Mouse (Mus musculus) midbrain, embryonic 10.5 days (tissue): ENCODE data around the gene Ankrd36. TPM values are rescaled to one million over a fixed set of nuclear protein-coding genes. Genes with fewer than 3 reads are reported as not detected.

Experiments used
- DNase-seq: peaks from one replicate; pipeline ENCODE4 v3.0.0-alpha.2; 2017; ENCODE audit warnings: low spot score
- H3K27ac ChIP-seq: fragments of 300-500 bp; sonication (generic); replicated peaks from 2 replicates; pipeline ENCODE4 v1.5.1; 2016; ENCODE audit warnings: mild to moderate bottlenecking
- H3K27me3 ChIP-seq: fragments of 300-500 bp; sonication (generic); 2 replicates; pipeline ENCODE4 v1.6.1; 2016; ENCODE audit warnings: low read depth, mild to moderate bottlenecking; ENCODE audit not compliant: poor library complexity, severe bottlenecking
- H3K36me3 ChIP-seq: fragments of 300-500 bp; sonication (generic); 2 replicates; pipeline ENCODE4 v1.6.1; 2016; ENCODE audit warnings: mild to moderate bottlenecking, moderate library complexity
- H3K4me1 ChIP-seq: fragments of 300-500 bp; sonication (generic); 2 replicates; pipeline ENCODE4 v1.6.1; 2016
- H3K4me3 ChIP-seq: fragments of 300-500 bp; sonication (generic); 2 replicates; pipeline ENCODE4 v1.5.1; 2016; ENCODE audit warnings: mild to moderate bottlenecking, moderate library complexity
- H3K9me3 ChIP-seq: fragments of 300-500 bp; sonication (generic); replicated peaks from 2 replicates; pipeline ENCODE4 v1.6.1; 2016; ENCODE audit warnings: mild to moderate bottlenecking
- WGBS: fragments of 180-500 bp; shearing (Covaris S2); methylation state at CpG from one replicate; pipeline ENCODE4 v1.1.7; 2016; 5-methylcytosine and 5-hydroxymethylcytosine counted together
- polyA plus RNA-seq: library from polyadenylated mRNA; unstranded; fragments of >200 nt; fragmentation: Nextera tagmentation; extraction: Ambion mirVana; gene quantifications from 2 replicates; pipeline ENCODE4 v1.2.1, GENCODE M21; 2016

The Ankrd36 gene
- polyA plus RNA-seq: 0.11 TPM in 1 of 2 replicates, not detected in the other

GRCm38 (mm10) chr11:5569474-5569873, at the start of gene Ankrd36:
Gene Ankrd36 (plus strand): TSS chr11:5569684.
- 84% methylated on average over 12 of the region's 12 CpGs for whole genome bisulfite sequencing
- H3K4me3 ChIP-seq: no peak within 1 kb of the TSS
- H3K9me3 ChIP-seq: no peaks in the 10 kb centered on the region
- no peaks in the 10 kb centered on the region for H3K36me3 ChIP-seq
- DNase-seq: no peak
- no peak within 1 kb of the TSS for H3K27ac ChIP-seq
- H3K27me3 ChIP-seq: no peaks in the 10 kb centered on the region
- 0 out of 2 replicates have a peak, but pooled peaks cover 2% of the 10 kb centered on the region for H3K4me1 ChIP-seq

GRCm38 (mm10) chr11:5520412-5521265, 48.8 kb upstream of the Ankrd36 start, which contains the start of gene Xbp1:
Gene Xbp1 (plus strand): TSS chr11:5520659.
- under 1% methylated on average over 72 of the region's 72 CpGs for WGBS
- peak within 1 kb of the TSS; percentile 99 for H3K4me3 ChIP-seq
- H3K4me1 ChIP-seq: peaks cover 30% of the 10 kb centered on the region
- H3K36me3 ChIP-seq: peaks cover 34% of the 10 kb centered on the region
- peak within 1 kb of the TSS; percentile 98 for H3K27ac ChIP-seq
- H3K27me3 ChIP-seq: no peaks in the 10 kb centered on the region
- peak; percentile 98 for DNase-seq
- H3K9me3 ChIP-seq: no peaks in the 10 kb centered on the region

DNA sequence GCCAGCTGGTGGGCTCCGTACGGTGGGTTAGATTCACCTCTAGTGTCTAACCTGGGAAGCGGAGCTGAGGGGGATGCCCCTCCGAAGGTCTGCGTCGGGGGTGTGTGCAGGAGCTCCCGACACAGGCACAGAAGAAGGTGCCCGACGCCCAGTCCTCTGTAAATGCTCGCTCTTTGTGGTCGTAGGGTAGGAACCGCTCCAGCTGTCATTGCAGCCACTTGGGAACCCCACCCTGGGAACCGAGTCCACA, 48.3 kb upstream of the Ankrd36 start:
- DNase-seq: no peak
- 0% methylated on average over 13 of the region's 13 CpGs for WGBS

DNA sequence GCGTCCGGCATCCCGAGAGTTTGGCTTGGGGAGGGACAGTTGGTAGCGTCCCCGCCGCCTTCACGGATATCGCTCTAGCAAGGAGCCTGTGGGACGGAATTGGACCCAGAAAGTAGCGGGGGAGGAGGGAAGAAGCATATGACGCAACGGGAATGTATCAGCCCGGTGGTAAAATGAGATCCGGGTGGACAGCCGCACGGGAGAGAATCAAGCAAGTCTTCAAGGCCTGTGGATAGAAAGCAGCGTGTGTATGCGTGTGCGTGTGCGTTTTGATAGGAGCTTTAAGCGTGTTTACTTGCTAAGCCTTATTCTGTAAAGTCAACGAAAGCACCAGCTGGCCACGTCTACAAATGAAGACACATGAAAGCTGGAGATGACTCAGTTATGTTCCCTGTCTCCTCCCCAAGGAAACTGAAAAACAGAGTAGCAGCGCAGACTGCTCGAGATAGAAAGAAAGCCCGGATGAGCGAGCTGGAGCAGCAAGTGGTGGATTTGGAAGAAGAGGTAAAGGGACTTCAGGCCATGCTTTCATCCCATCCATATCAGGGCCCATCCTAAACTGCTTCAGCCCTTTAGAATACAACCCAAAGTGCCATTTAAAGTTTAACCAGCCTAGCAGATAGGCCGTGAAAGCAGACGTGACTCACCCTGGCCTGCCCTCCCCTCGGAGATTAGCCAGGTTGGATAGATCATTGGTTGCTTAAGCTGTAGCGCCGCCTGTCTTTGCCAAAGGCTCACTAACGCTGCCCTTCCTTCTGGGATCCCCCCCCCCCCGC, 47.8 kb upstream of the Ankrd36 start:
- DNase-seq: peak; percentile 66
- WGBS: under 1% methylated on average over 34 of the region's 34 CpGs
- H3K4me3 ChIP-seq: peak overlapping the region; percentile 99

More for the DNA sequence above, 48.3 kb upstream of the Ankrd36 start:
- H3K27me3 ChIP-seq: no peaks in the 10 kb centered on the region
- peak overlapping the region; percentile 98 for H3K27ac ChIP-seq
- H3K36me3 ChIP-seq: peaks cover 40% of the 10 kb centered on the region
- peak overlapping the region; percentile 99 for H3K4me3 ChIP-seq
- no peaks in the 10 kb centered on the region for H3K9me3 ChIP-seq
- peaks cover 30% of the 10 kb centered on the region for H3K4me1 ChIP-seq

GRCm38 (mm10) chr11:5522798-5523415, 46.6 kb upstream of the Ankrd36 start:
- 92% methylated on average over 11 of the region's 11 CpGs for WGBS
- Histone ChIP-seq H3K4me3 (no peak overlapping the region), H3K36me3 (peaks cover 57% of the 10 kb centered on the region), H3K9me3 (no peaks in the 10 kb centered on the region), H3K4me1 (peaks cover 30% of the 10 kb centered on the region), H3K27ac (no peak overlapping the region), H3K27me3 (no peaks in the 10 kb centered on the region)
- no peak for DNase-seq

More for the DNA sequence above, 47.8 kb upstream of the Ankrd36 start:
- Histone ChIP-seq H3K9me3 (no peaks in the 10 kb centered on the region), H3K27ac (peak overlapping the region; percentile 98), H3K4me1 (peaks cover 30% of the 10 kb centered on the region), H3K27me3 (no peaks in the 10 kb centered on the region), H3K36me3 (peaks cover 45% of the 10 kb centered on the region)

DNA sequence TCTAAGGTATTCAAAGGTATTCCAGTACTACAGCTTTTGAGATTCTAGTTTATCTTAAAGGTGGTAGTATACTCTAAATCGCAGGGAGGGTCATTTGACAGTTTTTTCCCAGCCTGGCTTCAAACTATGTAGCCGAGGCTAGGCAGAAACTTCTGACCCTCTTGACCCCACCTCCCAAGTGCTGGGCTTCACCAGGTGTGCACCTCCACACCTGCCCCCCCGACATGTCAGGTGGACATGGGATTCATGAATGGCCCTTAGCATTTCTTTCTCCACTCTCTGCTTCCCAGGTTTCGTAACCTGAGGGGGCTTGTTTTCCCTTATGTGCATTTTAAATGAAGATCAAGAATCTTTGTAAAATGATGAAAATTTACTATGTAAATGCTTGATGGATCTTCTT, 44.1 kb upstream of the Ankrd36 start:
- peaks cover 82% of the 10 kb centered on the region for H3K36me3 ChIP-seq
- 91% methylated on average over 4 of the region's 4 CpGs for WGBS
- DNase-seq: no peak
- H3K4me1 ChIP-seq: peaks cover 22% of the 10 kb centered on the region
- no peaks in the 10 kb centered on the region for H3K27me3 ChIP-seq
- H3K9me3 ChIP-seq: no peaks in the 10 kb centered on the region
- no peak overlapping the region for H3K27ac ChIP-seq
- no peak overlapping the region for H3K4me3 ChIP-seq

- H3K4me1 ChIP-seq: peaks cover 16% of the 10 kb centered on the region
- no peaks in the 10 kb centered on the region for H3K9me3 ChIP-seq
- H3K36me3 ChIP-seq: peaks cover 96% of the 10 kb centered on the region
- no peak for DNase-seq
- H3K4me3 ChIP-seq: no peak overlapping the region
- no peak overlapping the region for H3K27ac ChIP-seq
- 93% methylated on average over 7 of the region's 7 CpGs for WGBS
- no peaks in the 10 kb centered on the region for H3K27me3 ChIP-seq
Measured at GRCm38 (mm10) chr11:5526573-5527439, 42.7 kb upstream of the Ankrd36 start.

DNA sequence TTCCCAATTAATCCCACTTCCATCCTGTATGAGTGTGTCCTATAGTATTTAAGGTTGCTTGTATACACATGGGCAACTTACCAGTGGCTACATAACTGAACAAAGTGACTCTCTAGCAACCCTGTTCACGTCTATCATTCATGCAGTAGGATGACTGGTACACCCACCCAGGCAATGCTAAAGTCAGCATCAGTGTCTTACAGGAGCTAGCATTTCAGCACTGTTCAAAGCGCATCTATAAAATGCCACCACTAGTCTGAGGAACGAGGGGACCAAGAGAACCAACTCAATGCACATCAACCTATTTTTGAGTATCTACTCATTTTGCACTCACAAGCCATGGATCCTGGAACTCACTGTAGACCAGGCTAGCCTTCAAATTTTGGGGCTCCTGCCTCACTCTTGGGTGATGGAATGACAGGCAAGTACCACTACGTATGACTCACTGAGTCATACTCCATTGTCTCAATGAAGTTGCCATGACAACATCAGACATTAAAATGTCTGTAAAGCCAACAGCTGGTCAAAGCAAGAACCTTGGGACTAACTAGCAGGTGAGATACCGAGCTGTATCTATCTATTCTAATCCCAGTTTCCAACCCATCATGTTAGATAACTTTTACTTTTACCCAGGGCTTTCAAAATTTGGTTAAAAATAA, 41.5 kb upstream of the Ankrd36 start:
- peaks cover 100% of the 10 kb centered on the region for H3K36me3 ChIP-seq

DNA sequence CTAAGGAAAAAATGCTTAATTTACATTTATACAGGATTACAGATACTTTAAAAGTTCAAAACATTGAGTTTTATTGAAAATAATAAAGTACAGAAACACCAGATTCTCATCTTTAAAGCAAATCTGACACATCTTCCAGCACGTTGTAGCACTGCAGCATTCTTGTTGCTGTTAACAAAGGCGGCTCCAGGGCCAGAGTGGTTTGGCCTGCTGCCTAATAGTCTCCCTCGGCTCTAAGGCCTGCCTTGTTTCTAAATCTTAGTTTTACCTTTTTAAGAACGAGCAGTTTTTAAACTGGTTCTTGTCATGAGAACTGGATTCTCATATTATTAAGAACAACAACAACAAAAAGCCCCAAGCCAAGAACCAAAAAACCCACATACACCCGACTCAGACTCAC, 40.6 kb upstream of the Ankrd36 start:
- Histone ChIP-seq H3K27me3 (no peaks in the 10 kb centered on the region), H3K4me1 (no peaks in the 10 kb centered on the region), H3K9me3 (no peaks in the 10 kb centered on the region), H3K4me3 (no peak overlapping the region), H3K27ac (no peak overlapping the region), H3K36me3 (peaks cover 100% of the 10 kb centered on the region)
- 88% methylated on average over 5 of the region's 5 CpGs for WGBS
- DNase-seq: no peak

More for the DNA sequence above, 41.5 kb upstream of the Ankrd36 start:
- no peak overlapping the region for H3K4me3 ChIP-seq
- no peak overlapping the region for H3K27ac ChIP-seq
- WGBS: 85% methylated on average over 5 of the region's 5 CpGs
- H3K4me1 ChIP-seq: peaks cover 4% of the 10 kb centered on the region
- no peaks in the 10 kb centered on the region for H3K9me3 ChIP-seq
- no peaks in the 10 kb centered on the region for H3K27me3 ChIP-seq
- no peak for DNase-seq

DNA sequence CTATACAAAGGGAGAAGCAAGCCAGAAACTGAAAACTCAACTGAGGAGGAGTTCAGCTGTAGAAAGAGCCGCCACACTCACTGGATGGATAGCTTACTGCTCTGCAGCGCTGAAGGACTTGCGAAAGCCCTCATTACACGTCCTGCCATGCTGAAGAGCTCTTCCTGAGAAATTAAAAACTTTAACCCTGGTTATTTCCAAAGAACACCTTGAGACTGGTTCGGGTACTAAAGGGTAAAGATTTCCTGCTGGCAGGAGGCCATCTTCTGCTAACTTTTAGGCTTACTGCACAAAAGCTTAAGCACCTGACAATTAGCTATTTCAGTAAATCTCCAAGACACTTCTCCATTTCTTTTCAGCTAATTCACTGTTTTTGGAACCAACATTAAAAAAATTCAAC, 39.3 kb upstream of the Ankrd36 start:
- H3K4me1 ChIP-seq: no peaks in the 10 kb centered on the region
- H3K36me3 ChIP-seq: peaks cover 100% of the 10 kb centered on the region
- no peak for DNase-seq
- 86% methylated on average over 5 of the region's 5 CpGs for WGBS
- H3K9me3 ChIP-seq: no peaks in the 10 kb centered on the region
- H3K4me3 ChIP-seq: no peak overlapping the region
- no peaks in the 10 kb centered on the region for H3K27me3 ChIP-seq
- H3K27ac ChIP-seq: no peak overlapping the region

GRCm38 (mm10) chr11:5530717-5531116, 38.8 kb upstream of the Ankrd36 start:
- no peak overlapping the region for H3K4me3 ChIP-seq
- peaks cover 97% of the 10 kb centered on the region for H3K36me3 ChIP-seq
- no peaks in the 10 kb centered on the region for H3K4me1 ChIP-seq
- WGBS: 82% methylated on average over 6 of the region's 6 CpGs
- H3K27ac ChIP-seq: no peak overlapping the region
- no peaks in the 10 kb centered on the region for H3K27me3 ChIP-seq
- no peaks in the 10 kb centered on the region for H3K9me3 ChIP-seq
- DNase-seq: no peak
